ENCODE assay signal across 10 mouse cellular contexts in genomic region chr3:79576468-79576816, GRCm38 (mm10). TPM values are rescaled to one million over a fixed set of nuclear protein-coding genes. Genes with fewer than 3 reads are reported as not detected.
A peak's percentile ranks its signal among the peaks of the same experiment; 100 is the strongest.
DNase-seq lines count a peak whose midpoint lies in the region; ATAC-seq and TF ChIP-seq lines count a peak whose summit lies in the region.
"Had no signal": no experiment of that assay in that cellular context is flagged by ENCODE, and none has a peak within 500 bp of the region (broad histone marks: within the 10 kb centered on the region; RNA-seq: fewer than 3 reads in every experiment).

No protein-coding gene starts in this region.

- no peak for DNase-seq in intestine, embryonic 14.5 days (ENCODE audit: low spot score)
- DNase-seq in midbrain, embryonic 14.5 days, result no peak
- DNase-seq in hindbrain, postnatal 0 days (ENCODE audit: low spot score), result no peak
- no peak for DNase-seq in right cerebral cortex, adult 2 months (ENCODE audit: low spot score in 2 of 2)
- DNase-seq in adrenal gland, adult 2 months, result no peak
- DNase-seq: thymus, postnatal 4 days had no signal

- WGBS in intestine, embryonic 14.5 days, result 4% methylated on average over 3 of the region's 3 CpGs
- WGBS in intestine, postnatal 0 days, result 18% methylated on average over 3 of the region's 3 CpGs
- 16% methylated on average over 3 of the region's 3 CpGs for WGBS in midbrain, embryonic 12.5 days
- 26% methylated on average over 3 of the region's 3 CpGs for WGBS in midbrain, embryonic 14.5 days
- 19% methylated on average over 3 of the region's 3 CpGs for WGBS in hindbrain, postnatal 0 days
- 13% methylated on average over 3 of the region's 3 CpGs for WGBS in stomach, embryonic 15.5 days

- no peak overlapping the region for H3K4me3 ChIP-seq in intestine, embryonic 14.5 days (ENCODE audit: low read depth, low read length)
- no peak overlapping the region for H3K4me3 ChIP-seq in intestine, postnatal 0 days (ENCODE audit: low read depth, low read length)
- H3K4me3 ChIP-seq in midbrain, embryonic 12.5 days, result no peak overlapping the region
- no peak overlapping the region for H3K4me3 ChIP-seq in midbrain, embryonic 14.5 days (replicated peaks; ENCODE audit: low read depth, low read length)
- no peak overlapping the region for H3K4me3 ChIP-seq in hindbrain, postnatal 0 days (ENCODE audit: low read length)
- H3K4me3 ChIP-seq in stomach, embryonic 15.5 days (replicated peaks), result no peak overlapping the region

- peak overlapping the region; percentile 9; the same call in 1 of the 2 replicates for H3K4me2 ChIP-seq in intestine, embryonic 14.5 days (ENCODE audit: low read length)
- no peak overlapping the region for H3K4me2 ChIP-seq in intestine, postnatal 0 days (replicated peaks; ENCODE audit: low read depth)
- H3K4me2 ChIP-seq in midbrain, embryonic 12.5 days (replicated peaks), result peak overlapping the region; percentile 21; the same call in 1 of the 2 replicates
- no peak overlapping the region for H3K4me2 ChIP-seq in midbrain, embryonic 14.5 days (ENCODE audit: low read length)
- peak overlapping the region; percentile 23; the same call in 1 of the 2 replicates for H3K4me2 ChIP-seq in hindbrain, postnatal 0 days (ENCODE audit: low read depth, low read length)
- H3K4me2 ChIP-seq in stomach, embryonic 15.5 days, result peak overlapping the region; percentile 16; the same call in 1 of the 2 replicates

- no peaks in the 10 kb centered on the region for H3K9me3 ChIP-seq in intestine, embryonic 14.5 days (ENCODE audit: control insufficient read depth, low read length)
- no peaks in the 10 kb centered on the region for H3K9me3 ChIP-seq in intestine, postnatal 0 days (ENCODE audit: control insufficient read depth)
- no peaks in the 10 kb centered on the region for H3K9me3 ChIP-seq in midbrain, embryonic 12.5 days
- H3K9me3 ChIP-seq in midbrain, embryonic 14.5 days (ENCODE audit: control insufficient read depth, low read length), result no peaks in the 10 kb centered on the region
- H3K9me3 ChIP-seq in hindbrain, postnatal 0 days (ENCODE audit: low read length), result no peaks in the 10 kb centered on the region
- H3K9me3 ChIP-seq in stomach, embryonic 15.5 days, result no peaks in the 10 kb centered on the region

- no peaks in the 10 kb centered on the region for H3K36me3 ChIP-seq in intestine, embryonic 14.5 days (ENCODE audit: control insufficient read depth, insufficient read depth, low read length)
- H3K36me3 ChIP-seq in intestine, postnatal 0 days (ENCODE audit: control insufficient read depth, insufficient read depth), result no peaks in the 10 kb centered on the region
- H3K36me3 ChIP-seq in midbrain, embryonic 12.5 days, result no peaks in the 10 kb centered on the region
- H3K36me3 ChIP-seq in midbrain, embryonic 14.5 days (ENCODE audit: control insufficient read depth, insufficient read depth, low read length), result no peaks in the 10 kb centered on the region
- no peaks in the 10 kb centered on the region for H3K36me3 ChIP-seq in hindbrain, postnatal 0 days (ENCODE audit: insufficient read depth, low read length)
- H3K36me3 ChIP-seq in stomach, embryonic 15.5 days, result no peaks in the 10 kb centered on the region

- no peak overlapping the region for H3K9ac ChIP-seq in intestine, embryonic 14.5 days (ENCODE audit: low read length)
- H3K9ac ChIP-seq in intestine, postnatal 0 days (ENCODE audit: low read depth, low read length), result no peak overlapping the region
- H3K9ac ChIP-seq in midbrain, embryonic 12.5 days (replicated peaks), result no peak overlapping the region
- no peak overlapping the region for H3K9ac ChIP-seq in midbrain, embryonic 14.5 days (replicated peaks; ENCODE audit: low read length)
- no peak overlapping the region for H3K9ac ChIP-seq in hindbrain, postnatal 0 days (replicated peaks; ENCODE audit: low read length)
- H3K9ac ChIP-seq in stomach, embryonic 15.5 days, result no peak overlapping the region

- no peak for TF ChIP-seq CTCF in intestine, postnatal 0 days (IDR thresholded peaks at IDR 0.05; ENCODE audit: low read depth)
- TF ChIP-seq CTCF in hindbrain, postnatal 0 days (IDR thresholded peaks at IDR 0.05; ENCODE audit: low read depth), result no peak

- no peaks in the 10 kb centered on the region; the same call in 1 of the 2 replicates for H3K4me1 ChIP-seq in intestine, embryonic 14.5 days (replicated peaks; ENCODE audit: control insufficient read depth, insufficient read depth, low read length)
- no peaks in the 10 kb centered on the region for H3K4me1 ChIP-seq in intestine, postnatal 0 days (replicated peaks; ENCODE audit: control insufficient read depth, insufficient read depth, low read length)
- H3K4me1 ChIP-seq in midbrain, embryonic 12.5 days, result peaks cover 16% of the 10 kb centered on the region
- 0 out of 2 replicates have a peak, but pooled peaks cover 4% of the 10 kb centered on the region for H3K4me1 ChIP-seq in midbrain, embryonic 14.5 days (ENCODE audit: control insufficient read depth, insufficient read depth, low read length)
- no peaks in the 10 kb centered on the region for H3K4me1 ChIP-seq in hindbrain, postnatal 0 days (ENCODE audit: insufficient read depth, low read length)
- H3K4me1 ChIP-seq in stomach, embryonic 15.5 days, result 0 out of 2 replicates have a peak, but pooled peaks cover 7% of the 10 kb centered on the region

- H3K27me3 ChIP-seq in intestine, embryonic 14.5 days (replicated peaks; ENCODE audit: control insufficient read depth, insufficient read depth, low read length), result no peaks in the 10 kb centered on the region
- H3K27me3 ChIP-seq in intestine, postnatal 0 days (replicated peaks; ENCODE audit: control insufficient read depth, insufficient read depth, low read length), result no peaks in the 10 kb centered on the region
- H3K27me3 ChIP-seq in midbrain, embryonic 12.5 days, result no peaks in the 10 kb centered on the region
- no peaks in the 10 kb centered on the region for H3K27me3 ChIP-seq in midbrain, embryonic 14.5 days (ENCODE audit: control insufficient read depth, insufficient read depth, low read length)
- H3K27me3 ChIP-seq in hindbrain, postnatal 0 days (ENCODE audit: insufficient read depth, low read length), result no peaks in the 10 kb centered on the region
- no peaks in the 10 kb centered on the region for H3K27me3 ChIP-seq in stomach, embryonic 15.5 days (replicated peaks)

- ATAC-seq in intestine, embryonic 14.5 days (replicated peaks; ENCODE audit: low FRiP score, low TSS enrichment, low read depth), result peak; percentile 38
- ATAC-seq in intestine, postnatal 0 days, result no peak
- ATAC-seq in midbrain, embryonic 12.5 days (ENCODE audit: low FRiP score, low read depth), result peak; percentile 7; the same call in 1 of the 2 replicates
- ATAC-seq in midbrain, embryonic 14.5 days (ENCODE audit: low FRiP score, low TSS enrichment), result no peak
- ATAC-seq in hindbrain, postnatal 0 days, result 0 out of 2 replicates have a peak, but pooled peaks have one; percentile 11
- no peak for ATAC-seq in stomach, embryonic 15.5 days (ENCODE audit: insufficient read depth, low FRiP score, low read depth)

- H3K27ac ChIP-seq in intestine, embryonic 14.5 days (ENCODE audit: low read depth), result no peak overlapping the region
- H3K27ac ChIP-seq in intestine, postnatal 0 days (ENCODE audit: low read depth, low read length), result no peak overlapping the region
- H3K27ac ChIP-seq in midbrain, embryonic 12.5 days (replicated peaks), result no peak overlapping the region
- no peak overlapping the region for H3K27ac ChIP-seq in midbrain, embryonic 14.5 days (replicated peaks; ENCODE audit: low read depth, low read length)
- no peak overlapping the region for H3K27ac ChIP-seq in hindbrain, postnatal 0 days
- H3K27ac ChIP-seq in stomach, embryonic 15.5 days, result no peak overlapping the region

RNA-seq across cellular contexts. Expression of gene Fnip2, which starts 8.8 kb away (rescaled TPM):
- 4.0 and 5.9 TPM in 2 replicates for polyA plus RNA-seq in intestine, embryonic 14.5 days (2014; fragmentation: Nextera tagmentation; extraction: Ambion mirVana)
- polyA plus RNA-seq in intestine, postnatal 0 days (2015; fragmentation: Nextera tagmentation; extraction: Ambion mirVana), result 3.3 and 3.4 TPM in 2 replicates
- 7.0 and 7.4 TPM in 2 replicates for polyA plus RNA-seq in midbrain, embryonic 12.5 days (2016; fragmentation: Nextera tagmentation; extraction: Ambion mirVana)
- polyA plus RNA-seq in midbrain, embryonic 14.5 days (2014; fragmentation: Nextera tagmentation; extraction: Ambion mirVana), result 7.7 and 8.0 TPM in 2 replicates
- total RNA-seq in hindbrain, postnatal 0 days (2014; rRNA removed), result 21.3 and 22.4 TPM in 2 replicates
- 3.5 and 4.6 TPM in 2 replicates for polyA plus RNA-seq in hindbrain, postnatal 0 days (2015; fragmentation: Nextera tagmentation; extraction: Ambion mirVana)
- 5.4 and 5.8 TPM in 2 replicates for polyA plus RNA-seq in stomach, embryonic 15.5 days (2015; fragmentation: Nextera tagmentation; extraction: Ambion mirVana)
- 1 to 10 TPM; 7.4 to 8.5 TPM for total RNA-seq in adrenal gland, adult 2 months (2021)
- polyA plus RNA-seq in adrenal gland, adult 2 months (2012; rRNA removed), result 1.2 and 1.9 TPM in 2 replicates

RNA-seq across cellular contexts. Expression of gene Ppid, which starts 14.7 kb away (rescaled TPM):
- polyA plus RNA-seq in intestine, embryonic 14.5 days (2014; fragmentation: Nextera tagmentation; extraction: Ambion mirVana), result 162 and 179 TPM in 2 replicates
- polyA plus RNA-seq in intestine, postnatal 0 days (2015; fragmentation: Nextera tagmentation; extraction: Ambion mirVana), result 28.7 and 30.7 TPM in 2 replicates
- 162 and 170 TPM in 2 replicates for polyA plus RNA-seq in midbrain, embryonic 12.5 days (2016; fragmentation: Nextera tagmentation; extraction: Ambion mirVana)
- polyA plus RNA-seq in midbrain, embryonic 14.5 days (2014; fragmentation: Nextera tagmentation; extraction: Ambion mirVana), result 126 and 157 TPM in 2 replicates
- 37.6 and 44.0 TPM in 2 replicates for total RNA-seq in hindbrain, postnatal 0 days (2014; rRNA removed)
- polyA plus RNA-seq in hindbrain, postnatal 0 days (2015; fragmentation: Nextera tagmentation; extraction: Ambion mirVana), result 115 and 117 TPM in 2 replicates
- 144 and 163 TPM in 2 replicates for polyA plus RNA-seq in stomach, embryonic 15.5 days (2015; fragmentation: Nextera tagmentation; extraction: Ambion mirVana)
- 10 to 100 TPM; 51.4 to 53.4 TPM for total RNA-seq in adrenal gland, adult 2 months (2021)
- 3.7 and 4.8 TPM in 2 replicates for polyA plus RNA-seq in adrenal gland, adult 2 months (2012; rRNA removed)

RNA-seq across cellular contexts. Expression of gene 4930579G24Rik, which starts 52.4 kb away (rescaled TPM):
- polyA plus RNA-seq in intestine, embryonic 14.5 days (2014; fragmentation: Nextera tagmentation; extraction: Ambion mirVana), result 25.6 and 27.3 TPM in 2 replicates
- 7.6 and 8.9 TPM in 2 replicates for polyA plus RNA-seq in intestine, postnatal 0 days (2015; fragmentation: Nextera tagmentation; extraction: Ambion mirVana)
- polyA plus RNA-seq in midbrain, embryonic 12.5 days (2016; fragmentation: Nextera tagmentation; extraction: Ambion mirVana), result 17.8 and 21.3 TPM in 2 replicates
- polyA plus RNA-seq in midbrain, embryonic 14.5 days (2014; fragmentation: Nextera tagmentation; extraction: Ambion mirVana), result 6.1 and 7.3 TPM in 2 replicates
- total RNA-seq in hindbrain, postnatal 0 days (2014; rRNA removed), result 3.9 and 6.8 TPM in 2 replicates
- 6.5 and 7.0 TPM in 2 replicates for polyA plus RNA-seq in hindbrain, postnatal 0 days (2015; fragmentation: Nextera tagmentation; extraction: Ambion mirVana)
- 24.6 and 26.7 TPM in 2 replicates for polyA plus RNA-seq in stomach, embryonic 15.5 days (2015; fragmentation: Nextera tagmentation; extraction: Ambion mirVana)
- total RNA-seq in adrenal gland, adult 2 months (2021), result 1 to 10 TPM; 1.0 to 2.2 TPM
- polyA plus RNA-seq in adrenal gland, adult 2 months (2012; rRNA removed), result 1.1 and 1.2 TPM in 2 replicates
- total RNA-seq: monocyte, adult 5-6 weeks had no signal

RNA-seq across cellular contexts. Expression of gene Etfdh, which starts 52.9 kb away (rescaled TPM):
- polyA plus RNA-seq in intestine, embryonic 14.5 days (2014; fragmentation: Nextera tagmentation; extraction: Ambion mirVana), result 60.8 and 64.8 TPM in 2 replicates
- polyA plus RNA-seq in intestine, postnatal 0 days (2015; fragmentation: Nextera tagmentation; extraction: Ambion mirVana), result 111 and 112 TPM in 2 replicates
- 45.2 and 48.2 TPM in 2 replicates for polyA plus RNA-seq in midbrain, embryonic 12.5 days (2016; fragmentation: Nextera tagmentation; extraction: Ambion mirVana)
- 35.8 and 44.7 TPM in 2 replicates for polyA plus RNA-seq in midbrain, embryonic 14.5 days (2014; fragmentation: Nextera tagmentation; extraction: Ambion mirVana)
- 24.0 and 24.6 TPM in 2 replicates for total RNA-seq in hindbrain, postnatal 0 days (2014; rRNA removed)
- 45.2 and 46.3 TPM in 2 replicates for polyA plus RNA-seq in hindbrain, postnatal 0 days (2015; fragmentation: Nextera tagmentation; extraction: Ambion mirVana)
- polyA plus RNA-seq in stomach, embryonic 15.5 days (2015; fragmentation: Nextera tagmentation; extraction: Ambion mirVana), result 57.6 and 64.6 TPM in 2 replicates
- total RNA-seq in adrenal gland, adult 2 months (2021), result 100 to 1,000 TPM; 210 to 240 TPM
- 549 and 654 TPM in 2 replicates for polyA plus RNA-seq in adrenal gland, adult 2 months (2012; rRNA removed)

Comparison
In these comparisons a context has a peak if more than half of its experiments do, and no peak if none do; other contexts are left out.
1. ATAC-seq: peak in intestine, embryonic 14.5 days (single experiment), midbrain, embryonic 12.5 days (single experiment) and hindbrain, postnatal 0 days (single experiment); none in intestine, postnatal 0 days (single experiment), midbrain, embryonic 14.5 days (single experiment) and stomach, embryonic 15.5 days (single experiment).
2. H3K4me2 ChIP-seq: peak in intestine, embryonic 14.5 days (single experiment), midbrain, embryonic 12.5 days (single experiment), hindbrain, postnatal 0 days (single experiment) and stomach, embryonic 15.5 days (single experiment); none in intestine, postnatal 0 days (single experiment) and midbrain, embryonic 14.5 days (single experiment).